Mouse (Mus musculus): ENCODE results near the gene Gm20914. TPM values are rescaled to one million over a fixed set of nuclear protein-coding genes. Genes with fewer than 3 reads are reported as not detected.

The Gm20914 gene
- not detected for polyA plus RNA-seq (2012; fragmentation: generic; extraction: Trizol)

DNA sequence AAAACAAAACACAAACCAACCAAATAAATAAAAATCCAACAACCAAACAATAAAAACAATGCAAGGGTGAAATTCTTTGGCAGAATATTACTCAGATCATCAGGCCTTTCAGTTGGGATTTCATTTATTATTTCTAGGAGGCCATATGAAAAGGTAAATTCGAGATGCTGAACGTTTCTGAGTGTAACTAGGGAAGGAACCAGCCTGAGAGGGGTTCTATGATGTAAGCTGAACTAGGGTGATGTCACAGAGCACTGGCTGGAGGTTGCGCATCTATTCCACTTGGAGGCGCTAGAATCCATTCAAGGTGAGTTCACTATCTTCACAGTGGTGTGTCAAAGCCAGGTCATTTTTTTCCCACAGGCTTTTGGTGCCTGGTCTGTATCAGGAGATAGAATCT lies at the start of gene Gm20914:
TSS of gene Gm20914 (plus strand) at position 301 of the 400 bp plus-strand sequence.

Other genes starting within 250 kb of the Gm20914 start
- not detected for gene Gm21854, start 69.0 kb upstream of the Gm20914 start, polyA plus RNA-seq (2012; fragmentation: generic; extraction: Trizol)
- gene Gm28171, start 67.4 kb downstream of the Gm20914 start, polyA plus RNA-seq (2012; fragmentation: generic; extraction: Trizol) = not detected
- gene Gm21778, start 216.5 kb downstream of the Gm20914 start, polyA plus RNA-seq (2012; fragmentation: generic; extraction: Trizol) = not detected

All from C3H10T1/2 (cell line).